Comparison of ENCODE assay signal across 10 mouse cellular contexts in genomic region chr3:51485347-51485746, GRCm38 (mm10). TPM values are rescaled to one million over a fixed set of nuclear protein-coding genes. Genes with fewer than 3 reads are reported as not detected.
DNase-seq lines count a peak whose midpoint lies in the region; ATAC-seq and TF ChIP-seq lines count a peak whose summit lies in the region.
"Had no signal": no experiment of that assay in that cellular context is flagged by ENCODE, and none has a peak within 500 bp of the region (broad histone marks: within the 10 kb centered on the region; RNA-seq: fewer than 3 reads in every experiment).

No protein-coding gene starts in this region.

- no peak for TF ChIP-seq CTCF in embryonic fibroblast, embryonic 13.5 days (IDR thresholded peaks at IDR 0.05; ENCODE audit: borderline replicate concordance, insufficient read depth, low read length)
- TF ChIP-seq CTCF in intestine, postnatal 0 days (IDR thresholded peaks at IDR 0.05; ENCODE audit: low read depth) = no peak

- H3K9ac ChIP-seq in kidney, embryonic 15.5 days = no peak overlapping the region
- no peak overlapping the region for H3K9ac ChIP-seq in intestine, postnatal 0 days (ENCODE audit: low read depth, low read length)

- no peak for ATAC-seq in kidney, embryonic 15.5 days (replicated peaks; ENCODE audit: low FRiP score)
- ATAC-seq in intestine, postnatal 0 days = no peak

- H3K4me1 ChIP-seq in kidney, embryonic 15.5 days = peaks cover 25% of the 10 kb centered on the region
- H3K4me1 ChIP-seq in embryonic fibroblast, embryonic 13.5 days (ENCODE audit: control insufficient read depth, insufficient read depth, low read length) = peaks cover 5% of the 10 kb centered on the region; the same call in 1 of the 2 replicates
- no peaks in the 10 kb centered on the region for H3K4me1 ChIP-seq in intestine, postnatal 0 days (replicated peaks; ENCODE audit: control insufficient read depth, insufficient read depth, low read length)

- peak overlapping the region; percentile 85 for H3K4me2 ChIP-seq in kidney, embryonic 15.5 days
- H3K4me2 ChIP-seq in intestine, postnatal 0 days (replicated peaks; ENCODE audit: low read depth) = peak overlapping the region; percentile 78
- peak overlapping the region; percentile 86 for H3K4me2 ChIP-seq in myocyte (ENCODE audit: low read depth)

- H3K4me3 ChIP-seq in kidney, embryonic 15.5 days (replicated peaks) = peak overlapping the region; percentile 93
- H3K4me3 ChIP-seq in embryonic fibroblast, embryonic 13.5 days (ENCODE audit: insufficient read depth, low read length) = peak overlapping the region; percentile 75
- peak overlapping the region; percentile 91 for H3K4me3 ChIP-seq in intestine, postnatal 0 days (ENCODE audit: low read depth, low read length)
- H3K4me3 ChIP-seq in myocyte = peak overlapping the region; percentile 79

- WGBS in kidney, embryonic 15.5 days = 55% methylated on average over 4 of the region's 4 CpGs
- 24% methylated on average over 4 of the region's 4 CpGs for WGBS in intestine, postnatal 0 days

- TF ChIP-seq POLR2A in embryonic fibroblast, embryonic 13.5 days (IDR thresholded peaks at IDR 0.05; ENCODE audit: low read depth, low read length) = no peak
- TF ChIP-seq POLR2A in myocyte (IDR thresholded peaks at IDR 0.05; ENCODE audit: insufficient read length, low read depth) = no peak

- H3K79me2 ChIP-seq in myocyte (ENCODE audit: control insufficient read depth, insufficient read depth) = peaks cover 46% of the 10 kb centered on the region

- no peak overlapping the region for H3K27ac ChIP-seq in kidney, embryonic 15.5 days
- no peak overlapping the region for H3K27ac ChIP-seq in embryonic fibroblast, embryonic 13.5 days (ENCODE audit: insufficient read depth, low read length)
- H3K27ac ChIP-seq in intestine, postnatal 0 days (ENCODE audit: low read depth, low read length) = no peak overlapping the region

- no peaks in the 10 kb centered on the region for H3K27me3 ChIP-seq in kidney, embryonic 15.5 days
- H3K27me3 ChIP-seq in intestine, postnatal 0 days (replicated peaks; ENCODE audit: control insufficient read depth, insufficient read depth, low read length) = no peaks in the 10 kb centered on the region
- no peaks in the 10 kb centered on the region for H3K27me3 ChIP-seq in myocyte (ENCODE audit: control insufficient read depth, insufficient read depth, insufficient read length)

- H3K36me3 ChIP-seq in kidney, embryonic 15.5 days = peaks cover 7% of the 10 kb centered on the region; the same call in 1 of the 2 replicates
- H3K36me3 ChIP-seq in intestine, postnatal 0 days (ENCODE audit: control insufficient read depth, insufficient read depth) = no peaks in the 10 kb centered on the region
- H3K36me3 ChIP-seq in myocyte (ENCODE audit: control insufficient read depth, insufficient read depth) = no peaks in the 10 kb centered on the region

- no peaks in the 10 kb centered on the region for H3K9me3 ChIP-seq in kidney, embryonic 15.5 days (replicated peaks)
- no peaks in the 10 kb centered on the region for H3K9me3 ChIP-seq in intestine, postnatal 0 days (ENCODE audit: control insufficient read depth)

- no peak overlapping the region for H3ac ChIP-seq in myocyte (ENCODE audit: control insufficient read depth, insufficient read length)

- DNase-seq in kidney, postnatal 25 days = no peak
- DNase-seq in c-Kit-positive CD71-positive TER-119-positive erythroid progenitor cells, embryonic 14.5 days (ENCODE audit: low spot score) = no peak
- DNase-seq in adrenal gland, adult 8-10 months = no peak
- DNase-seq in kidney, postnatal 36 days = no peak
- DNase-seq: cerebellum, postnatal 10 days; kidney, postnatal 4 days had no signal

TF ChIP-seq in myocyte, 11 proteins besides CTCF, POLR2A, EP300 and RAD21:
- TF ChIP-seq CEBPB (IDR thresholded peaks at IDR 0.05; ENCODE audit: insufficient read depth, poor library complexity, severe bottlenecking) (peak; percentile 64), MYOG (IDR thresholded peaks at IDR 0.05; ENCODE audit: control insufficient read depth in 1 of 3, insufficient read depth in 1 of 3, insufficient read length in 2 of 3, low read depth in 2 of 3) (no peak), MYOD1 (IDR thresholded peaks at IDR 0.05; ENCODE audit: control insufficient read depth in 1 of 3, insufficient read length in 2 of 3, low read depth in 2 of 3) (no peak), POLR2AphosphoS2 (IDR thresholded peaks at IDR 0.05; ENCODE audit: insufficient read length, low read depth) (no peak)

RNA-seq across cellular contexts. Expression of gene Rab33b, which starts 1.6 kb away (rescaled TPM):
- 20.0 and 20.1 TPM in 2 replicates for polyA plus RNA-seq in kidney, embryonic 15.5 days (2015; fragmentation: Nextera tagmentation; extraction: Ambion mirVana)
- 23.2 and 24.5 TPM in 2 replicates for polyA plus RNA-seq in embryonic fibroblast, embryonic 13.5 days (2011; ENCODE audit: insufficient read length, low read depth, missing spikeins)
- polyA plus RNA-seq in intestine, postnatal 0 days (2015; fragmentation: Nextera tagmentation; extraction: Ambion mirVana) = 16.3 and 17.8 TPM in 2 replicates
- 8.0 TPM for polyA plus RNA-seq in myocyte (2012; fragmentation: generic; extraction: Trizol)
- total RNA-seq in adrenal gland, adult 8-10 months (2022) = 10 to 100 TPM; 13.9 to 18.5 (median 17.4) TPM
